Mouse (Mus musculus): Measurements from ENCODE around the gene Dach1.

- TF ChIP-seq POLR2A (IDR thresholded peaks at IDR 0.05; ENCODE audit: extremely low read depth, insufficient read depth, low read length), result no peak
- TF ChIP-seq CTCF (IDR thresholded peaks at IDR 0.05; ENCODE audit: extremely low read depth, insufficient read depth, low read length), result no peak
Measured at GRCm38 (mm10) chr14:98037175-98037574, 132.4 kb downstream of the Dach1 start.
